Mouse (Mus musculus): ENCODE results near the gene Ccr9.
"Not testable (repeated sequence)": the region's sequence is repeated elsewhere in the genome, so short reads cannot be mapped to it uniquely, and the experiment has no call there.

The Ccr9 gene

DNA sequence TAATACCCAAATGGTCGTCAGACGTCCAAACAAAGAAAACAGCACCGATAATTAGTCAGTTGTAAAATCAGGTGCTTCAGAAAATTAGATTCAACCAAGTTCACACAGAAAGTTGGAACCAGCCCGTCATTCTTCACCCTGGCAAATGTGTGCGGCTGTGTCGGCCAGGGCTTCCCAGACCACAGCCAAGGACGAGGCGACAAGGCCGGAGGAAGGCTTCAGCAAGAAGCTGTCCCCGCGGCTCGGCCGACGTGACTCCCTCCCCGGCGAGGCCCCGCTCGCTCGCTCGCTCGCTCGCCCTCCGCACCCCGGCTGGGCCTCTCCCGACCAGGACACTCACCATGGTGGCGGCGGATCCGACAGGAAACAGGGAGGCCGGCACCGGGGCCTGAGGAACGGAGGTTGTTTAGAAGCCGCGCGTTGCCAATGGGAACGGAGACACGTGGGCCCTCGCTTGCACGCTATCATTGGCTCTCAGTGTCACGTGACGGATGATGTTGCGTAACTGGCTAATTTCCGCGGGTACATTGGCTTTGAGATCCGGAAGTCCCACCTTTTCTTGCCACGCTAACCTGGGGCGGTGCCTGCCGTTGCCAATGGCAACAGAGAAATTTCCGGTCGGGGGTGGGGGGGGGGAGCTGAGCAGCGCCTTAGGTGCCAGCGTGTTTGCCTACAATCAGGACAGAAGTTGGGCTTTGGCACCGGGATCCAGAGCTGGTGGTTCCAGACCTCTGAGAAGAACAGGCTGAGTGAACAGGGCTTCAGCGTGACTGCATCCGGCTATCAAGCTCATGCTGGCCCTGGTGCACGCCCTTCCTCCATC, 39.2 kb downstream of the Ccr9 start, which contains the start of gene Lztfl1:
TSS of gene Lztfl1 (minus strand) at position 512 of the 823 bp plus-strand sequence.
- peak; percentile 98 for DNase-seq

DNA sequence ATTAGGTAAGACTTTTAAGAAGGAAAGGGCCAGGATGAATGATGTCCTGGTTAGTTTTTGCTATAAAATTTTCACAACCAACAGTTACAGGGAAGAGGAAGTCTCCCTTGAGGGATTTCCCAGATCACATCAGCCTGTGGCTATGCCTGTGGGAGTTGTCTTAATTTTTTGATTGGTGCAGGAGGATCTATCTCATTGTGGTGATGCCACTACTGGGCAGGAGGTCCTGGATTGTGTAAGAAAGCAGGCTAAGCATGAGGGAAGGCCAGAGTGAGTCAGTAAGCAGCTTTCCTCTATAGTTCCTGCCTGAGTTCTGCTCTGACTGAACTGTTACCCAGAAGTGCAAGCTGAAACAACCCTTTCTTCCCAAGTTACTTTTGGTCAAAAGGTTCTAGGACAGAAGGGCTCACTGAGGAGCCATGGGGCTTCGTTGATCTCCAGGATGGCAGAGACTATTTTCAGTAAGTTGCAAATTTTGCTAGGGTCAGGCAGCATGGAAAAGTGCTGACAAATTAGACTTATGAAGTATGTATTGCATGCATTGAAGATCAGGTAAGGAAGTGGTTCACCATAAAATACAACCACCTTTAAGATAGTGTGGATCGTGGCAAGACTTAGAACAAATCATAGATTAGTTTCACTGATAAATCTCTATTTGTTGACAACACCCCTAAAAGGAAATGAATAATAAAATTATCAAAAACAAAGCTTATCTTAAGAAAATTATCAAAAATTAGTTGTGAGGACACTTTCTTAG, 44.7 kb downstream of the Ccr9 start:
- DNase-seq, result no peak

DNA sequence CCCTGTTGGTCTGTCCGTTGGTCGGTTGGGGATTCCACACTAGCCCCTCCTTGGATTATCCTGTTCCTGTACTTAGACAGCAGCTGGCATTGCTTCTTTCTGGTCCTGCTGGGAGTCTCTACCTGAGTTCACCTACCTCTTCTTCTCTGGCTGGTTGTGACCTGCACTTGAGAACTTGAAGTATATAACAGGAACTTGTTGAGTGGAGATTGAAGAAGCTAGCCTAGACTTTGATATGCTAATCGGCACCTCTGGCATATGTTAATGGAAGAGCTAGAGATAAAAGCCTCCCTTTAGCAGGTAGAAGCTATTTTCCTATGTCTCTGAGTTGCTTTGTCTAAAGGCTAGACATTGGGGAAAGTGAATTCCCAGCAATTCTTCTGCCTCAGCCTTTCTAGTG, 53.0 kb downstream of the Ccr9 start:
- no peak for DNase-seq

- no peak for DNase-seq
Observed at GRCm38 (mm10) chr9:123734133-123734532, 55.9 kb downstream of the Ccr9 start.

- DNase-seq, result no peak
Observed at GRCm38 (mm10) chr9:123740799-123741198, 62.6 kb downstream of the Ccr9 start.

- not testable (repeated sequence) for DNase-seq
Observed at GRCm38 (mm10) chr9:123749687-123750086, 71.4 kb downstream of the Ccr9 start.

DNA sequence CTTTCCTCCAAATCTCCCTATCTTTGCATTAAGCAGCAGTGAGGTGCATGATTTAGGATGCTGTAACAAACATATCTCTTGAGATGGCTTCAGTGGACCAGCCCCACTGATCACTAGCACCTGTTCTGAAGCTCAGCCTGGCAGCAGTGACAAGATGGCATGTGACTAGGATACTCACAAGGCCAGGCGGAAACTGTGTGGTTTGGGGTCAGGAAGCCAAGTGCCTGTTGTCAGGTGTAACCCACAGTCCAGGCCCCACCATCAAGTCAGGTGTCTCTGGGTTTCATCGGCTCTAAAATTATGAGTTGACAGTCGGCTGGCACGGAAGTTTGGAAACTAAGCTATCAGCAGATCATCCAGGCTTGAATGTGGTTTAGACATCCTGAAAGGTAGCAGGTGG, 76.1 kb downstream of the Ccr9 start:
- no peak for DNase-seq

DNA sequence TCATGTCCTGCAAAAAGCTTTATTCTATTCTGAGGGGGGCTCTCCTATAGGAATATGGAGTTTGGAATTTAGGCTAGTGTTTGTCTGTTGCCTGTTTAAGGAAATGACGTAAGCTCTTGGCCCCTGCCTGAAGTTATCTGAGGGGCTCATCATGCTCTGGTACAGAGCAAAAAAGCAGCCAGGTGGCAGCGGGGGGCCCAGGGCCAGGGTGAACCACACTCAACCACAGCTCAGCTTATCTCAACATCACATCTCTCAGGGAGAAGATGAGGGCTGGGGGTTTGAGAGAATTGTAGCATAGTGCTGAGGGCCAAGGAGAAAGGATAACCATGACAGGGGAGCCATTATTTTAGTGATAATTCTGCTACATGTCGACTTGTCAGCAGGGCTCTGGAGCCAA, 78.5 kb downstream of the Ccr9 start:
- no peak for DNase-seq

- no peak for DNase-seq
Observed at GRCm38 (mm10) chr9:123757326-123757725, 79.1 kb downstream of the Ccr9 start.

DNA sequence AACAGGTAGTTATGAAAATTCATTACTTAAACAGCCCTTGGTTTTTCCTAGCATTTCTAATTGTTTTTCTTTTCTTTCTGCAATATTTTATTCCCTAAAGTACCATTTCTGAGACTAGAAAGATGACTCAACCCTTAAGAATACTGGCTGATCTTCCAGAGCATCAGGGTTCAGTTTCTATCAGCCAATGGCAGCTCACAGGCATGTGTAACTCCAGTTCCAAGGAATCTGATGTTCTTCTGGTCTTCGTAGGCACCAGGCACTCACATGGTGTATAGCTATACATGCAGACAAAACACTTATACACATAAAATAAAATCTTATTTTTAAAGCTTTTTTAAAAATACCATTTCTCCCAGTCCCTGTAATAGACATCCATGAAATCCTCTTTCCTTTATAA, 79.9 kb downstream of the Ccr9 start:
- no peak for DNase-seq

DNA sequence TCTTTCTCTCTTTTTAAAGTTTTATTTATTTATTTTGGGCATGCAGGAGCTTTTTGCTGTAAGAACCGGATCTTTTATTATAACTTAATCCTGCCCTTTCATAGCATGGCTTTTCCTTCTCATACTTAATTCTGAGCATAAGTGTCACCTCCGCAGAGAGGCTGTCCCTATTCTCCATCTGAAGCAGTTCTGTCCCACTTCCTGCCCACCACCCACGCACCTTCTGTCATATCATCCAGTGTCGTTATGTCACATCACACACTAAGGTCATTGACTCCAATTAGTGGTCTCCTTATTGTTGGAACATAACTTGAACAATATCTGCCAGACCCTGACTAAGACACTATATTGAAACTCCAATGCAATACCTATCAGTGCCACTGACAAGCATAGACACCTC, 80.4 kb downstream of the Ccr9 start:
- DNase-seq, result no peak

DNA sequence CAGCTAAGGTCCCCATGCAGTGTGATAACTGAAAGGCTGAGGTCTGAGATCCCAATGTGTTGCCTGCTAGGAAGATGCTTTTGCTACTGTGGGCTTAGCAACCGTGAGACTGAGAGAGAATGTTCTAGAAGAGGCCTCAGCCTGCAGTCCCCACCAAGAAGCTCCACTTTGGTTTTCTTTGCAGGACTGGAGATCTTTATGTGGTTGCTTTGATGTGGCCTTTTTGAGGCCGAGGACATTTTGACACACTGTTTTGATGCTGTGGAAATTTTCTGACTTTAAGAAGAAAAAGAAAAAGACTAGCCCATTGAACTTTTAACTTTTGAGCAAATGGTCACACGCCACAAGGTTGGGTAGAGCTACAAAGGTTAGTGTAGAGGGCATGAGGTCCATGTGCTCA, 82.6 kb downstream of the Ccr9 start:
- no peak for DNase-seq

GRCm38 (mm10) chr9:123762886-123763285, 84.6 kb downstream of the Ccr9 start:
- no peak for DNase-seq

- no peak for DNase-seq
Observed at GRCm38 (mm10) chr9:123763771-123764170, 85.5 kb downstream of the Ccr9 start.

DNA sequence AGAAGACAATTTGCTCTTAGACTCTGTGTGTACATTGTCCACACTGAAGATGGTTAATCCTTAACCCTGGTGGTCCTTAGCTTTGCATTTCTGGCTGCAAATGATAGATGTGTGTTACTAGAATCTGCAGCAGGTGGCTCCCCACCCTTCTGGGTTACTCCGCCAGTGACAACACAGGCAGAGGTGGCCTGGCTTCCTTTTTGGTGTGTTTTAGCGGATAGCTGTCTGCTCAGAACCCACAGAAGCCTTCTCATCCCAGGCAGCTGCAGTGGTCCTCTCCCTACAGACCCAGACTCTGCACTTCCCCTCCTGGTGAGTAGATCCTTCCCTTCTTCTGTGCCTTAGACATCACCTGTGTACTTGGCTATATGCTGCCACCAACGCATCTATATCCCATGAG, 88.8 kb downstream of the Ccr9 start:
- no peak for DNase-seq

- no peak for DNase-seq
Observed at GRCm38 (mm10) chr9:123768443-123768842, 90.2 kb downstream of the Ccr9 start.

DNA sequence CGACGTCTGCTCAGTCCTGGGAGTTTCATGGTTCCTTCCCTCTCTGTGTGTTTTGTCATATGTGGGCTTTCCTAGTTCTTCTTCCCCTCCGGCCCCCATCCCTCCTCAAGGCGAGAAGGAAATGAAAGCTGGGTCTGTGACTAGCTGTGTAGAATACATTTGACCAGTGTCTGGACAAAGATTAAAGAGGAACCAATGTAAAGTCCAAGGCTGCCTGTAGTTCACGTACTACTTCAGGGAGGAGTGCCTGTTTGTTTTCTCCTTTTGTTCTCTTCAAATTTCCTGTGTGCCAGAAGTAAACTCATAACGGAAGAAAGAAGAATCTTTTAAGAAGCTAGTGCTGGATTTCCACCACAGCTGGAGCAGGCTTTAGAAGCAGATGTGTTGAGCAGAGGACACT, 91.3 kb downstream of the Ccr9 start:
- no peak for DNase-seq

- peak; percentile 15 for DNase-seq
Observed at GRCm38 (mm10) chr9:123773299-123773698, 95.1 kb downstream of the Ccr9 start.

DNA sequence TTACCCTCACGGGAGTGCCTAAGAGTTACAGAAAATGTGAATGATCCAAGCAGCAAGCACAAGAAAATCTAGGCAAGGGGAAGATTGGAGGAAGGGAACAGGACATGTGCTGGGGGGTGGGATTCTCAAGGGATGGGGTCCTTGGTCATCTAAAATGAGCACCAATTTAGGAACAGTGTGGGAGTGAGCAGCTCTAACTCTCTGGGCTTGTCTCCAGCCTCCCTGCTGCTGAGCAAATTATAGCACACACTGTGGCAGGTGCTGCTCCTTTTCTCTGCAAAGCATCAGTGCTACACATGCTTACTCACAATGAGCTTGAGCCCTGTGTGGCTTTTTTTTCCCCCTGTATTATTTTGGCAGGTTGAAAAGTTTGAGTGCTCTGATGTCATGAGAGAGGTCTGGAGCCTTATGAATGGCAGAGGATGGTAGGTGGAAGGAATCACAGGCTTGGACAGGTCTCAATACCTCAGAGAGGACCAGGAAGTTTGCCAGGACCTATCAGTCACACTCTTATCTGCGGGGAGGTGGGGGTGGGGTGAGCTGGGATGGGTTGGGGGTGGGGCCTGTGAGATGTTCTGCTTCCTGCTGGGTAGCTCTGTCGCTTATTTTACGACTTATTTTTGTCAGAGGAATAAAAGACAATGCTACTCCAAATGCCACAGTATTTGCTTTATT, 110.8 kb downstream of the Ccr9 start:
- no peak for DNase-seq

DNA sequence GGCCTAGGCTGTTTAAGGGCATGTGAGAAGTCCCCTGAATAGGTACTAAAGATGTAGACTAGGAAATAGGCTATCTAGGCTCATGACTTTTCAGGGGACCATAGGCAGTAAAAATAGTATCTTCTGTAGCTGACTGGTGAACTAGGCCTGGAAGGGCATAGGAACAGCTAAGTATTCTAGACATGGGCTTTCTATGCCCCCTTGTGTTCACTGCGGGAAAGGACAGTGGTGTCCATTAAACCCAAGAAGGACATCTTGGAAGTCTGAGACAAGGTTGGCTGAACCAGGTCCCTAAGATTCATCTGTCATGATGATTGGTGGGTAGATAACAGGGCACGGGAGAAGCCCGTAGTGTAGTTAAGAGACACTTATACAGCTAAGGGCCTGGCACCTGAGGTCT, 117.9 kb downstream of the Ccr9 start:
- DNase-seq, result peak; percentile 61

DNA sequence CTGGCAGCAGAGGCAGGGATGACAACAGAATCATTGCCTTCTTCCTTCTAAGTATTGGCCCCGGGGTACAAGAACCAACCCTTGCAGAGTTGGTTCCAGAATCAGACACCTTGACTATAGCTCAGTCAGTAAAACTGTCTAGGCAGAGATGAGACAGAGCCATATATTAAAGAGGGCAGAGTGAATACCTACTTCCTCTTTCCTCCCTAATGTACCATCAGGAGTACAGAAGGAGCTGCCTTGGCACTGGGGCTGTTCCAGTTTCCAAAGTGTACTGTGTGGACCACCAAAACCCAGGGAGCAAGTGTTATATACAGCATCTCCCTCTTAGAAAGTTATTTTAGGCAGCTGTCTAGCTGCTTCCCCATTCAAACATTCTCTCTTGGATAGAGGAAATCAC, 123.3 kb downstream of the Ccr9 start:
- DNase-seq, result no peak

GRCm38 (mm10) chr9:123802421-123802820, 124.2 kb downstream of the Ccr9 start:
- DNase-seq, result no peak

DNA sequence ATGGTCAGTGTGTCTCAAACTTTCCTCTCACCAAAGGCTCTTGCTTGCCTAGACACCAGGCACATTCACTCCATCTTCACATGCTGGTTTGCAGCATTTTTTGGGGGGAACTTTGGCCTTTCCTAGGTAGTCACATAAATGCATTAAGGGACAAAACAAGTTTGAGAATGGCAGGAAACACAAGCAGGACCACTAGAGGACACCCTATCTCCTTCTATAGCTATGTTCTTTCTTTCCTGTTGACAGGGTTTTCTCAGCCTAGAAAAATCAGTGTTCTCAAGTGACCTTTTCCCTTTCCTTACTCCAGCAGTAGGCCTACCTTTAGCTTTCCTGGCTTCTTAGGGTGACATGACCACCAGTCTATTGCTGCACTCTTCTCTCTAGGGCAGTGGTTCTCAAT, 124.7 kb downstream of the Ccr9 start:
- DNase-seq, result no peak

DNA sequence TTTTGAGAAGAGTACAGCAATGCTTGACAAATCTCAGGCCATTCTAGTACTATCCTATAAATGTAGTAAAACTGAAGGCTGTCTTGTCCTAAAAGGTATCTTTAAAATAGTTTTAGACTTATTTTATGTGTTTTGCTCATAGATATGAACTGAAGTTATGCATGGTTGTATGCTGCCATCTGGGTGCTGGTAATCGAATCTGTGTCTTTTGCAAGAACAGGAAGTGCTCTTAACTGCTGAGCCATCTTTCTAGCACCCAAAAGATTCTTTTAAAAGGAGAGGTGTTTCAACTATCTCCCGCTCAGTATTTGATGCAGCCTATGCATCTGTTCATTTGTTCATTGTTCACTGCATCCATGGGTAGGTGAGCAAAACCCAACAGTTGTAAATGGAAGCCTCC, 127.0 kb downstream of the Ccr9 start:
- DNase-seq, result no peak
